Mouse (Mus musculus): ENCODE measurements around the gene Cfd.
"Not testable (repeated sequence)": the region's sequence is repeated elsewhere in the genome, so short reads cannot be mapped to it uniquely, and the experiment has no call there.

The Cfd gene

GRCm38 (mm10) chr10:79861230-79862048 is 29.2 kb upstream of the Cfd start:
- peak; percentile 83 for DNase-seq

- no peak for DNase-seq
These were observed 28.4 kb upstream of the Cfd start for GRCm38 (mm10) chr10:79862049-79862788.

GRCm38 (mm10) chr10:79862925-79863324 is 27.7 kb upstream of the Cfd start:
- DNase-seq: no peak

- peak; percentile 46 for DNase-seq
These were observed 26.1 kb upstream of the Cfd start for GRCm38 (mm10) chr10:79864351-79865188.

- peak; percentile 55 for DNase-seq
These were observed 25.5 kb upstream of the Cfd start for GRCm38 (mm10) chr10:79865189-79865601.

GRCm38 (mm10) chr10:79865801-79866295 is 24.8 kb upstream of the Cfd start:
- DNase-seq: peak; percentile 66

- peak; percentile 51 for DNase-seq
These were observed 24.1 kb upstream of the Cfd start for GRCm38 (mm10) chr10:79866601-79867000.

GRCm38 (mm10) chr10:79871845-79872244 is 18.8 kb upstream of the Cfd start:
- no peak for DNase-seq

- DNase-seq: no peak
These were observed 17.8 kb upstream of the Cfd start for GRCm38 (mm10) chr10:79872862-79873261.

- DNase-seq: no peak
These were observed 17.3 kb upstream of the Cfd start for GRCm38 (mm10) chr10:79873313-79873712.

GRCm38 (mm10) chr10:79873715-79874289 is 16.9 kb upstream of the Cfd start:
- peak; percentile 39 for DNase-seq

- DNase-seq: peak; percentile 46
These were observed 16.3 kb upstream of the Cfd start, which contains the start of the genes Prtn3 and Plppr3 for GRCm38 (mm10) chr10:79874290-79874862. TSS of gene Prtn3 (plus strand) at chr10:79874476. TSS of gene Plppr3 (minus strand) at chr10:79874634.

- DNase-seq: no peak
These were observed 13.5 kb upstream of the Cfd start for GRCm38 (mm10) chr10:79877174-79877573.

GRCm38 (mm10) chr10:79877757-79878156 is 12.9 kb upstream of the Cfd start:
- DNase-seq: no peak

- DNase-seq: no peak
These were observed 11.1 kb upstream of the Cfd start for GRCm38 (mm10) chr10:79879527-79879926.

- DNase-seq: no peak
These were observed 9.9 kb upstream of the Cfd start for GRCm38 (mm10) chr10:79880721-79881120.

- no peak for DNase-seq
These were observed 8.7 kb upstream of the Cfd start for GRCm38 (mm10) chr10:79881981-79882380.

GRCm38 (mm10) chr10:79883297-79884084 is 7.2 kb upstream of the Cfd start:
- DNase-seq: peak; percentile 79

- DNase-seq: peak; percentile 60
These were observed 6.2 kb upstream of the Cfd start for GRCm38 (mm10) chr10:79884446-79884845.

- DNase-seq: not testable (repeated sequence)
These were observed 5.7 kb upstream of the Cfd start for GRCm38 (mm10) chr10:79884938-79885337.

- DNase-seq: no peak
These were observed 4.6 kb upstream of the Cfd start, which contains the start of gene Elane for GRCm38 (mm10) chr10:79886054-79886453. TSS of gene Elane (plus strand) at chr10:79886247.

All from cerebellum, adult 11-12 months (tissue).